Mouse (Mus musculus): ENCODE measurements around the gene Olfr1286. TPM values are rescaled to one million over a fixed set of nuclear protein-coding genes. Genes with fewer than 3 reads are reported as not detected.

The Olfr1286 gene
- polyA plus RNA-seq (2014; fragmentation: Nextera tagmentation; extraction: Ambion mirVana): not detected in 2 replicates

DNA sequence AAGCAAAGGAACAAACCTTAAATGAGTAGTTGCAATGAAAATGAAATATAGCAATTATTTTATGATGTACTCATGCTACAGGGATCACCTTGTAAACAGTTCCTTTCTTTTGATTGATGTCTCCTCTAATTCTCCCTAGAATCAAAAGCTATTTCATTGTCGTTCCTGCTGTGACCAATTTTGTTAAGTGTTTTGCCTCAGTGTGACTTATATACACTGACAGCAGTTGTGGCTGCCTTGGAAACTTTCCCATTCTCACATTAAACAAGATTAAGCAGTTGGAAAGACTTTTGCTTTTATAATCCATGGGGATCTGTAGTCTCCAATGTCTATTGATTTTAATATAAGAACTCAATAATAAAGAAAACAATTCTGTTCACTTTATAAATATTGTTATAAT is at the start of gene Olfr1286:
TSS of gene Olfr1286 (minus strand) at position 185 of the 400 bp plus-strand sequence.
- Histone ChIP-seq H3K4me2 (ENCODE audit: low read depth, low read length) (no peak within 1 kb of the TSS), H3K9ac (replicated peaks; ENCODE audit: low read depth, low read length) (no peak within 1 kb of the TSS), H3K4me1 (ENCODE audit: control insufficient read depth, insufficient read depth, low read length) (no peaks in the 10 kb centered on the region), H3K9me3 (ENCODE audit: control insufficient read depth, low read length) (no peaks in the 10 kb centered on the region), H3K36me3 (ENCODE audit: control insufficient read depth, insufficient read depth, low read length) (no peaks in the 10 kb centered on the region), H3K27ac (ENCODE audit: low read depth, low read length) (no peak within 1 kb of the TSS), H3K4me3 (ENCODE audit: low read depth, low read length) (no peak within 1 kb of the TSS), H3K27me3 (ENCODE audit: control insufficient read depth, insufficient read depth, low read length) (no peaks in the 10 kb centered on the region)
- no peak for ATAC-seq (ENCODE audit: low read depth)
- 46% methylated on average over 1 of the region's 1 CpGs for WGBS

DNA sequence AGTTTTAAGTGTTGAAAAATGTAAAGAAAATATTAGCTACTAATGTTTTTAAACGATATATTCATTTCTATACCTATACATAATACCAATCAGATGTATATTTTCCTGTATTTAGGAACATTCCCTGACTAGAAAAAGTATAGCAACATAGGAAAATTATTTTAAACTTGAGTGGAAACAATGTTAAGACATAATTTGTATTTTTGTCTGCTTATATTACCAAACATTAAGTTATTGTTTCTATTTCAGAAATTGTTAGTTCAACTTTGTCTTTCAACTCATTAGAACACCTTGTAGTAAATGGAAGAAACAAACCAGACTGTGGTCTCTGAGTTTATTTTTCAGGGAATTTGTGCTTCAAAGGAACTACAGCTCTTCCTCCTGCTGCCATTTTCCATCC is 25.9 kb upstream of the Olfr1286 start, which contains the start of gene Olfr1287:
TSS of gene Olfr1287 (plus strand) at position 301 of the 400 bp plus-strand sequence.
- Histone ChIP-seq H3K9ac (replicated peaks; ENCODE audit: low read depth, low read length) (no peak within 1 kb of the TSS), H3K4me2 (ENCODE audit: low read depth, low read length) (no peak within 1 kb of the TSS)
- ATAC-seq (ENCODE audit: low read depth): no peak

DNA sequence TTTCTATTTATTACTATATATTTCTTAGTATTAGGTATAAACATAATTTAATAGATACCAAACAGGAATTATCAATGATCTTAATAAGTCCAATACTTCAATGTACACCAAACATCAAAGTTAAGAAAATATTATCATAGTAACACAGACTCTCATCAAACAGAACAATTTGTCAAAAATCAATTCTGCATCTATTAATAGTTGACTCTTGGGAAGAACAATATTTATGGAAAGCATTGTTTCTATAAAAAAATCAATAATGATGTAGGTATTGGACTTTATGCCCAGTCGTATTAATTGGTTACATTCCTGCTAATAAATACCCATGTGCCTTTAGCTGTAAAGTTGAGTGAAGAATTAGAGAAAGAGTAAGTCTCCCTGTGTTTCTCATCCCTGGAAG is 47.7 kb downstream of the Olfr1286 start, which contains the start of gene Olfr1284:
TSS of gene Olfr1284 (plus strand) at position 301 of the 400 bp plus-strand sequence.
- Histone ChIP-seq H3K4me2 (ENCODE audit: low read depth, low read length) (no peak within 1 kb of the TSS), H3K4me1 (ENCODE audit: control insufficient read depth, insufficient read depth, low read length) (no peaks in the 10 kb centered on the region), H3K9me3 (ENCODE audit: control insufficient read depth, low read length) (no peaks in the 10 kb centered on the region), H3K4me3 (ENCODE audit: low read depth, low read length) (no peak within 1 kb of the TSS), H3K27ac (ENCODE audit: low read depth, low read length) (no peak within 1 kb of the TSS), H3K27me3 (ENCODE audit: control insufficient read depth, insufficient read depth, low read length) (no peaks in the 10 kb centered on the region), H3K9ac (replicated peaks; ENCODE audit: low read depth, low read length) (no peak within 1 kb of the TSS), H3K36me3 (ENCODE audit: control insufficient read depth, insufficient read depth, low read length) (no peaks in the 10 kb centered on the region)
- 88% methylated on average over 1 of the region's 1 CpGs for WGBS
- ATAC-seq (ENCODE audit: low read depth): no peak

More for the DNA sequence above, 25.9 kb upstream of the Olfr1286 start, which contains the start of gene Olfr1287:
- H3K27me3 ChIP-seq (ENCODE audit: control insufficient read depth, insufficient read depth, low read length): no peaks in the 10 kb centered on the region
- no peak within 1 kb of the TSS for H3K27ac ChIP-seq (ENCODE audit: low read depth, low read length)
- no peak within 1 kb of the TSS for H3K4me3 ChIP-seq (ENCODE audit: low read depth, low read length)
- WGBS: 82% methylated on average over 1 of the region's 1 CpGs
- H3K4me1 ChIP-seq (ENCODE audit: control insufficient read depth, insufficient read depth, low read length): no peaks in the 10 kb centered on the region
- H3K36me3 ChIP-seq (ENCODE audit: control insufficient read depth, insufficient read depth, low read length): no peaks in the 10 kb centered on the region
- no peaks in the 10 kb centered on the region for H3K9me3 ChIP-seq (ENCODE audit: control insufficient read depth, low read length)

Other genes starting within 250 kb of the Olfr1286 start
- not detected in 2 replicates for gene 4930430A15Rik, start 193.5 kb downstream of the Olfr1286 start, polyA plus RNA-seq (2014; fragmentation: Nextera tagmentation; extraction: Ambion mirVana)
- not detected in 2 replicates for gene Olfr1275, start 187.8 kb downstream of the Olfr1286 start, polyA plus RNA-seq (2014; fragmentation: Nextera tagmentation; extraction: Ambion mirVana)
- gene Olfr1276, start 168.6 kb downstream of the Olfr1286 start, polyA plus RNA-seq (2014; fragmentation: Nextera tagmentation; extraction: Ambion mirVana): not detected in 2 replicates
- not detected in 2 replicates for gene Olfr1277, start 149.0 kb downstream of the Olfr1286 start, polyA plus RNA-seq (2014; fragmentation: Nextera tagmentation; extraction: Ambion mirVana)
- not detected in 2 replicates for gene Olfr1278, start 133.0 kb downstream of the Olfr1286 start, polyA plus RNA-seq (2014; fragmentation: Nextera tagmentation; extraction: Ambion mirVana)
- not detected in 2 replicates for gene Olfr1279, start 122.5 kb downstream of the Olfr1286 start, polyA plus RNA-seq (2014; fragmentation: Nextera tagmentation; extraction: Ambion mirVana)
- gene Olfr1280, start 109.1 kb downstream of the Olfr1286 start, polyA plus RNA-seq (2014; fragmentation: Nextera tagmentation; extraction: Ambion mirVana): not detected in 2 replicates
- not detected in 2 replicates for gene Olfr1281, start 96.6 kb downstream of the Olfr1286 start, polyA plus RNA-seq (2014; fragmentation: Nextera tagmentation; extraction: Ambion mirVana)
- not detected in 2 replicates for gene Olfr1282, start 87.0 kb downstream of the Olfr1286 start, polyA plus RNA-seq (2014; fragmentation: Nextera tagmentation; extraction: Ambion mirVana)
- not detected in 2 replicates for gene Olfr1283, start 56.3 kb downstream of the Olfr1286 start, polyA plus RNA-seq (2014; fragmentation: Nextera tagmentation; extraction: Ambion mirVana)
- not detected in 2 replicates for gene Olfr1284, start 47.6 kb downstream of the Olfr1286 start, polyA plus RNA-seq (2014; fragmentation: Nextera tagmentation; extraction: Ambion mirVana)
- gene Olfr1287, start 26.0 kb upstream of the Olfr1286 start, polyA plus RNA-seq (2014; fragmentation: Nextera tagmentation; extraction: Ambion mirVana): not detected in 2 replicates
- not detected in 2 replicates for gene Olfr1288, start 51.0 kb upstream of the Olfr1286 start, polyA plus RNA-seq (2014; fragmentation: Nextera tagmentation; extraction: Ambion mirVana)
- not detected in 2 replicates for gene Olfr1289, start 57.7 kb upstream of the Olfr1286 start, polyA plus RNA-seq (2014; fragmentation: Nextera tagmentation; extraction: Ambion mirVana)
- not detected in 2 replicates for gene Olfr1290, start 70.7 kb upstream of the Olfr1286 start, polyA plus RNA-seq (2014; fragmentation: Nextera tagmentation; extraction: Ambion mirVana)
- not detected in 2 replicates for gene Olfr1291-ps1, start 74.1 kb upstream of the Olfr1286 start, polyA plus RNA-seq (2014; fragmentation: Nextera tagmentation; extraction: Ambion mirVana)
- not detected in 2 replicates for gene Olfr1293-ps, start 102.1 kb upstream of the Olfr1286 start, polyA plus RNA-seq (2014; fragmentation: Nextera tagmentation; extraction: Ambion mirVana)
- not detected in 2 replicates for gene Olfr1294, start 117.2 kb upstream of the Olfr1286 start, polyA plus RNA-seq (2014; fragmentation: Nextera tagmentation; extraction: Ambion mirVana)
- not detected in 2 replicates for gene Olfr1295, start 146.6 kb upstream of the Olfr1286 start, polyA plus RNA-seq (2014; fragmentation: Nextera tagmentation; extraction: Ambion mirVana)
- not detected in 2 replicates for gene Olfr1297, start 203.4 kb upstream of the Olfr1286 start, polyA plus RNA-seq (2014; fragmentation: Nextera tagmentation; extraction: Ambion mirVana)
- gene Olfr1298, start 226.1 kb upstream of the Olfr1286 start, polyA plus RNA-seq (2014; fragmentation: Nextera tagmentation; extraction: Ambion mirVana): not detected in 2 replicates
- gene Olfr1299, start 238.3 kb upstream of the Olfr1286 start, polyA plus RNA-seq (2014; fragmentation: Nextera tagmentation; extraction: Ambion mirVana): not detected in 2 replicates

All from neural tube, embryonic 14.5 days (tissue).